Mouse (Mus musculus) thymus, postnatal 14 days (tissue): ENCODE results near the gene Camkv.

Experiments
- DNase-seq: peaks from one replicate; pipeline ENCODE4 v3.0.0; 2021

Camkv gene

GRCm38 (mm10) chr9:107994464-107994863 lies 59.0 kb downstream of the Camkv start:
- DNase-seq, result no peak

GRCm38 (mm10) chr9:107995513-107995912 lies 60.0 kb downstream of the Camkv start:
- DNase-seq, result no peak

GRCm38 (mm10) chr9:107996049-107996448 lies 60.6 kb downstream of the Camkv start, which contains the start of gene Gm20662:
Gene Gm20662 (plus strand): TSS chr9:107996349.
- no peak for DNase-seq
